Mouse (Mus musculus) spleen, adult 12 weeks (tissue): ENCODE data around the gene Mrps11.

Experiments used
- DNase-seq: peaks from one replicate; pipeline ENCODE4 v3.0.0; 2022; ENCODE audit warnings: low spot score

Mrps11 gene

DNA sequence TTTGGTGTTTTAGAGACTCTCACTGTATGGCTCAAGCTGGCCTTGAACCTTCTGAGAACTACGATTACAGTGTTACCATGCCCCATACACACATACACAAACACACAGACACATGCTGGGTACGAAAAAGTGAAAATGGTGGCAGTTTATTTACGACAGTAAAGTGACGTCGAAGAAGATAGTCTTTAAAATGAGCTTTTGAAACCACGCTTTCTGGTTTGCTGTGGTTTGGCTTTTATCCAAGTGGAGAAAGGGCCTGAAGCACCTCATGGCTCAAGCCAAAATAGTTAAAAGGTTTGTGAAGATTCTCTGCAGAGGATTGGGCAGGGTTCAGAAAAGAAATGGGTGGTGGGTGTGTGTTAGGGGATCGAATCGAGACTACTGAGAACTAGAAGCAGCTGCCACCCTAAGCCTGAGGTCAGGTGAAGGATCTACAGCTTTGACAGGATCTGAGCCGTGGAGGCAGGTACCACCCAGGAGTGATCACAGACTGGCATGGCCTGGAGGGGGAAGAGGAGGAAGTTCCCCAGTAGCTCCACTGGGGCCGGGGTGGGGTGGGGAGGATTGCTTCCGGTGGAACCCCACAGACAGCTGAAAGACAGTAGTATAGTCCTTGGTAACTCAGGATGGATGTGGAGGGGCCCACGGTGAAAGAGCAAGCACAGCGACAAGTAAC lies 11.1 kb downstream of the Mrps11 start:
- DNase-seq, result no peak

DNA sequence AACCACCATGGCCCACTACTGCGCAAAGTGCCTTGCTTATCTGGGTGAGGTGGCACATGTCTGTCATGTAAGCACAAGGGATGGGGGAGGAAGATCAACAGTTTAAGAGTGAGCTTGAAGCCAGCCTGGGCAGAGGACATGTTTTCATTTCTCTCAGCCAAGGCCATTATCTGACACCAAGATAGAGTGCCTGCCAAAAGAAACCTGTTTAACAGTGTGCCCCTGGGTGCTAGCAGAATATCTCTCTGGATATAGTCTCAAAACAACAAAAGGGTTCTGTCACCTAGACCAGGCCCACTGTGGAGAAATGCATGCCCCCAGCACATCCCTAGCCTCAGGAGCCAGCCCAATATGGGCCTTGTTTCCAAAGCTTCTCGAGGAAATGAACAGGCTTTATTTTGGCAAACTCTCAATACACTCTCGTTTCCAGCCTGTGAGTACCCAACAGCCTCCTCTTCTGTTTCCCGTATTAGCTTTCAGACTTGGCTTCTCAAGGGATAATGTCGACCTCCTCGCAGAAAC lies 11.7 kb downstream of the Mrps11 start:
- DNase-seq, result no peak

DNA sequence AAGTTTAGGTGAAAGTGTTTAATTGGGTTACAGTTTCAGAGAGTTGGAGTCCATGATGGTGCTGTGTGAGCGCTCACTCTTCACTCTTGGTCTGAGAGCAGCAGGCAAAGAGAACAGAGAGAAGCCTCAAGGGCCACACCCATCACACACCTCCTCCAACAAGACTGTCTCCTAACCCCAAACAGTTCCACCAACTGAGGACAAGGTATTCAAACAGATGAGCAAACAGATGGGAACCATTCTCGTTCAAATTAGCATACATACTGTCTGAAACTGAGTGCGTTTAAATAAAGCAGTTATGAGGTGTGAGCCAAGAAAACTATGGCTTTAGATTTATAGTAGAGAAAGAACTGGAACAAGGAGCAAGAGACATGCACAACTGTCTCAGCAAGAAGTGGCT lies 13.7 kb downstream of the Mrps11 start:
- DNase-seq, result no peak

DNA sequence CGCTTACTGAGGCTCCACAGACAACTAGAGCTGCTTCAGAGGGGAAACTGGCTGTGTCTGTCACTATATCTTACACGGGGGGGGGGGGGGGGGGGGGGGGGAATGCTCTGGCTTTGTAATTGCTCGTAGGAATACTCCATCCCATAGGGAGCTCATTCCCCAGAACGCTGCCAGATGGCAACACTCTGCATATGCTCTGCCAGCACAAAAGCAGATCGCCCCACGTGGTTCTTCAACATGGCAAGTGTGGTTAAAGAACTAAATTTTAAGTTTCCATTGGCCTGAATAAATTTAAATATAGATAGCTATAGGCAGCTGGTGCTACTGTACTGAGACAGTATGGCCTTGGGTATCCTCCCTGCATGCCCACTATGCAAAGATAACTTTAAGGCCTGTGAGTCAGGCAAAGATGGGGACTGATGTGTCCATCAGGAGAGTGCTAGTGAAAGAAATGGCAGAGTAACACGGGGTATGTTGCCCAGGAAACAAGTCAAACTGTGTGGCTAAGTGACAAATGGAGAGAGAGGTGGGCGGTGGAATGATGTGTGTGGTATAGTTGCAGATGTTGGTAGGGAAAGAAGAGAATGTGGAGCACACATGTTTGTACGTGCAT lies 15.0 kb downstream of the Mrps11 start:
- no peak for DNase-seq

DNA sequence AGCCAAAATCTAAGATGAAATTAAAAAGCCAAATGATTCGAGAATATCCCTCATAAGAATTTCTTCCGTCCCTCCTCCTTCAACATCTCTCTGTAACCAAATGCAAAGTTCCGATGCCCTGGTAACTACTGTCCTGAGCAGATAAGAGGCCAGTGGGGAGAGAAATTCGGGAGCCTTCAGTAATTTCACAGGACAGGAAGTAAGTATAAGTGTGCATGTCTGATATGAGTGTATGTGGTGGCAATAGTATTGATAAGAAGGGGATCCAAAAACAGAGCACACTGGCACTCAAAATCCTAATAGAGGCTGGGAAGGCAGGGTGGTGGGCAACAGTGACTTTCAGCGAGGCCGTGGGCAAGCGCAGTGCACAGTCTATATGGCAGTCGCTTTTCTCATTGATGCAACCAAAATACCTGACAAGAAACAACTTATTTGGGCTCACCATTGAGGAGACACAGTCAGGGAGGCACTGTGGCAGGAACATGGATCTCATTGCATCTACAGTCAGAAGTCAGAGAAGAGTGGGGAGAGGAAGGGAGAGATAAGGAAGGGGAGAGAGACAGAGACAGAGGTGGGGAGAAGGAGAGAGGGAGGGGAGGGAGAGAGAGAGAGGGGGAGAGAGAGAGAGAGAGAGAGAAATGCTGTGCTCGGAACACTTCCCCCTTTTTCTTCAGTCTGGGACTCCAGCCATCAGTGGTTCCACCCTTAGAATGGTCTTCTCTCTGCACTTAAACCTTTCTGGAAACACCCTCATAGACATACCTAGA lies 17.0 kb downstream of the Mrps11 start:
- DNase-seq, result peak; percentile 20

DNA sequence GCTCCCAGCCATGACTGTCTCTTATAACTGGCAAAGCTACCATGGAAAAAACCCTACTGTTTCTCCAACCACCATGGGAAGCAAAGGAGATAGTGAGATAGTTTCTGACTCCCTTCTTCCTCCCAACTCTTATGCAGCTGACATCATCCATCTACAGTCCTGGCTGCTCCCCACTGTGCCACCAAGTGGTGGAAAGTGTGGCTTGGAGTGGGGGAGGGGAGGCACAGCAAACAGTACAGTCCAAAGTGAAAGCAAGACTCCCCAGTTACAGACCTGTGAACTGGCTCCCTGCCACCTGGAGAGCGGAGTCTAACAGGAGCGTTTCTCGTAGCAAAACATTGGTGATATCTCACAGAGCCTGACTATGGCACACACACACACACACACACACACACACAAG lies 20.9 kb downstream of the Mrps11 start:
- DNase-seq, result no peak

DNA sequence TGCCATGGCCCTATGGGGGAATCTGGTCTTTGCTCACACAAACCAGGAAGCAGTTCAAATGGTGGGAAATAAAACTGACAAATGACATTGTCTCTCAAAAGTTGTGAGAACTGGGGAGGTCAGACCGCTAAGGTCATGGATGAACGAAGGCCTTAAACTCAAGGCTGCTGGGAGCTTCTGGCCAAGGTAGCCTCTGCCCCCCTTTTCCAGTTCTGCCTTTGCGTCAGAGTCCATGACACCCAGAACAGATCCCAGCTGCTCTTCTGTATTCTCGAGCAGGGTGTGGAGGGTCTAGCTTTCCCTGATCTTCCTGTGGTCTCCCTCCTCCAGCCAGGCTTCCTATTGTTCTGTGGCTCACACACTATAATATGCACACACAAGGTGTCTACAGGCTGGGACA lies 24.3 kb downstream of the Mrps11 start:
- no peak for DNase-seq

DNA sequence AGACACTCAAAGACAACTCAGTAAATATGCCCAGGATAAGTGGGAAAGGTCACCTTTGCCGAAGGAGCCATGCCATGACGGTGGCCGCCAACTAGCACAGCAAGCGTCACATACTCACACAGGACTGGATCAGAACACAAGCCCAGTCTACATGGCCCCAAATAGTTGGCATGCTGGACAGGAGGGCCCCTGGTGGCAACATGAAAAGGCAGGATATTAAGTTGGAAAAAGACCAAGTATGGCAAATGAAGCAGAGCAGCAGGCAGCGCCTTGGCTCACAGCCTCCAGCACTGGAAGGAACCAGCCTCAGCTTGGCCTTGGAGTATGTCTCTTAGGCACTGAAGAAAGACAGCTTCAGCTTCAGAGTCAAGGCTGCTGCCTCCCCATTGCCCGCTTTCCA lies 30.9 kb downstream of the Mrps11 start:
- no peak for DNase-seq

DNA sequence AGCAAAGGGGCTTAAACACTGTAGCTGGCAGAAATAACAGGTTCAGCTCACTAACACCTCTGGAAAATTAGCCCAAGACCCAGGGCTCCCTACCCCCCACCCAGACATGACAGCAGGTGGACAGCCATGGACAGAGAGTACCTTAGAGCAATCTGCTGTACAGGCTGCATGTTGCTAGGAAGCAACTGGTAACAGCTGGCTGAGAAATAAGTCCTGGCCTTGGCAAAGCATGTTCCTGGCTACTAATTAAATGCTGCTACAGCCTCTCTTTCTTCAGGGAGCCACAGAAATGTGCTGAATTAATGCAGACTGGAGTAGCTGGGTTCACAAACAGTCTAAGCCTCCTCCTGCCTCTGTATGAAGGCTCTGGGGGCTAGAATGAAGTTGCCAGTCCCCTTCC lies 31.8 kb downstream of the Mrps11 start:
- DNase-seq, result no peak

DNA sequence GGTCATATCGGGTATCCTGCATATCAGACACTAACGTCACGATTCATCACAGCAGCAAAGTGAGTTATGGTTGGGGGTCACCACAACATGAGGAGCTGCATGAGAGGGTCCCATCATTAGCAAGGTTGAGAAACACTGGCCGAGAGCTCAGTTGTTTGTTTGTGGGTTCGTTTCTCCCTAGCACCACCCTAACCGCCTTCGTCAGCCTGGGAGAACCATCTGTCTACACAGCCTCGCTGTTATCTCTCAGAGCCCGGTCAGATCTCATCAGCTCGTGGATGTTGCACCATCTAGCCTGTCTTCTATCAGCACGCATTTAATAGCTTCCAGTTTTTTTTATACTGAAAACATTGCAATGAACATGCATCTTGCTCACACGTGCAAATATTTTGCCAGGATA lies 35.4 kb downstream of the Mrps11 start:
- DNase-seq, result no peak

DNA sequence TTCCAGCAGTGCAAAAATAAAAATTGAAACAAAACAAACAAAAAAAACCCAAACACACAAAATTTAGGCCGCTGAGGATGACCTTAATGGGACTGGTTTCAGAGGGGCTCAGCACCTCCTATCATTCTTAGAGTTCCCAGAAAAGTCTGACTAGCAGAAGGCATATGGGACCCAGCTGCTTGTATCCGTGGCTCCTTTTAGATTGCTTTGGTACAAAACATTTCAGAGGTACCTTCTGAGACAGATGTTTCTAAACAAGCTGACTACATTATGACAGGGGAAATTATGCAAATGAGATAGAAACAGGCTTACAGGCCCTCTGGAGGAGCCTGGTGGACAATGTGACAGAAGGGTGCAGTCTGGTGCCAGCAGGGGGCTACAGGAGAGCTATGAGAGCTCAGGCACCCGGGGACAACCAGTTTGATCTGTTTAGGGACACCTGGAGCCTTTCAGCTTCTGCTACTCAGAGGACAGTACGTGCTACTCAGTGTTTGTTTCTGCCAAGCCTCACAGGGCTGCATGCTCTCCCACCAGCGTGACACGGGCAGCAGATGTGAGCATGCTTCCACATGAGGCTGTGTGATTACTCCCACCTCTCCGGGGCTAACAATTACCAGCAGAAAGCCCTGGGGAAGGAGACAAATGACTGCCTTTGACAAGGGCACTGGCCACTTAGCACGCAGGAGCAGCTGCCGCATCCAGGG lies 43.9 kb downstream of the Mrps11 start:
- no peak for DNase-seq

DNA sequence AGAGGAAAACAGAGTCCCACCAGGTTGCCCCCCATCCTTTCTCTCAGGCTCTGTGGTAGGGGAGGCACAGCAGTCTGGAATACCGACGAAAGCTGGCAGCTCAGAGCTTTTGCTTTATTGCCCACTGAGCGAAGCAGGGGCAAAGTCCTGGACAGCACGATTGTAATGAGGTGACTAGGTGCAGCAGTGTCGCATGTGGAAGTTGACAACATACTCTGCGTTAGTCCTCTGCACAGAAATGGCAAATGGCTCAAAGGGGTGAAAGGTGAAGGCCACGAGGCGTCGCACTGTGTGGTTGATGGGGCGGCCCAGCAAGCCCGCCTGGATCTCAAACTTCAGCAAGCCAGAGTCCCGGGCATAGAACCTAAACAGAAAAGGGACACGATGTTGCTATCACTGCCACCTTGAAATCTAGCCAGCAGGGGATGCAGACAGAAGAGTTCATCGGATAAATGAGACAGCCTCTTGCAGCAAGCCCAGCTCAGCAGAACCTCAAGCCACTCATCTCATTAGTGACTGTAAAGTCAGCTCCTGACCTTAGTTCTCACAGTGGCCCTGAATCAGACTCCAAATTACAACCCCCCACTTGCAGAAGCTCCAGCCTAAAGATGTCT lies 44.9 kb downstream of the Mrps11 start:
- no peak for DNase-seq

DNA sequence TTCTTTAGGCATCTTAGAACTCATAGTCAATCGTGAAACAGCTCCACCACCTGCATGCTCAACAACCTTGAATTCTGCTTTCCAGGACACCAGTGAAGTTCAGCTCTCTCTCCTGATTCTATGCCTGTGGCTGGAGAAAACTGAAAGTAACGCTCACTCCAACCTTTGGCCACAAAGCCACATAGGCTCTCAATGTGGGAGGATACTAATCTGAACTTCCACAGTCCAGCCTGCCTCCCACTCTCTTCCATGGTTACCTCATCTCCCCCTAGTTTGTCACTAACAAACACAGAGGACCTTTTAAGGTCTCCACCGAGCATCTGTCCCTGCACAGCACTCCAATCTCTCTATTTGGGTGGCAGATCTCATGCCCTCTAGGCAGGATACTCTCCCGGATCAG lies 52.7 kb downstream of the Mrps11 start:
- DNase-seq, result no peak

DNA sequence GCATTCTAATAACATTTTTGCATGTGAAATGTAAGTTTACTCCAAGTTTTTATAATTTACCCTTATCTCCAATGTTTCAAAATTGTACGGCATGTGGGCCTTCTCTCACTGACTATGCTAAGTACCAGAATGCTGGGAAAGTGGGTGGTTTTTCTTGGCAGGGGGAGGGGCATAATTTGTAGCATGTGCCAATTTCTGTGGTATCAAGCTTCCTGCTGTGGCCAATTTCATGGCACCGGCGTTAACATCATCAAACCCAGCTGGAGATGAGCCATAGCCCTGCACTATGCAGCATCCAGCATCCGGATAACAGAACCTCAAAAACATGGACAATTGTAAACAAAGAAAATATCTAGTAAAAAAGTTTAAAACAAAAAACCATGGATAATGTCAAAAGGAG lies 54.3 kb downstream of the Mrps11 start:
- no peak for DNase-seq

DNA sequence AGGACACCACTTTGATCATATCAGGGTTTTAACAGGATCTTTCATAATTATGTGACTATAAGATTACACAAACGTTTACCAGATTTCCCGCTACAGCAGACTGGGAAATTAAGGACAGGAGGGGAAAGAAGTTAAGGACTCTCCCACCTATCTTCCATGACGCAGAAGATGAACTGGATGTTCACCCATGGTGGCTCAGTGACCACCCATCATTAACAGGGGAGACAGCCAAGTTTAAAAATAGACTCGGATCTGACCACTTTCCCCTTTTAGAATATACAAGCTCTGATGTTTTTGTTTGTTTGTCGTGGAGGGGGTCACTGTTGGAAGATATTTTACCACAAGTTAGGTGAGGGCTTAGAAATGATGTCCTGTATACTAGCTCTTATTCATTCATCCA lies 58.7 kb downstream of the Mrps11 start:
- no peak for DNase-seq
